Mouse (Mus musculus) left cerebral cortex, adult 9 months (tissue): ENCODE measurements around the gene Cdkn2aip.
A peak's percentile ranks its signal among the peaks of the same experiment; 100 is the strongest.

Experiments used
- DNase-seq, 2 experiments: peaks; one replicate each; pipeline ENCODE4 v3.0.0; 2022; ENCODE audit warnings: low spot score in 2 of 2

Gene Cdkn2aip

DNA sequence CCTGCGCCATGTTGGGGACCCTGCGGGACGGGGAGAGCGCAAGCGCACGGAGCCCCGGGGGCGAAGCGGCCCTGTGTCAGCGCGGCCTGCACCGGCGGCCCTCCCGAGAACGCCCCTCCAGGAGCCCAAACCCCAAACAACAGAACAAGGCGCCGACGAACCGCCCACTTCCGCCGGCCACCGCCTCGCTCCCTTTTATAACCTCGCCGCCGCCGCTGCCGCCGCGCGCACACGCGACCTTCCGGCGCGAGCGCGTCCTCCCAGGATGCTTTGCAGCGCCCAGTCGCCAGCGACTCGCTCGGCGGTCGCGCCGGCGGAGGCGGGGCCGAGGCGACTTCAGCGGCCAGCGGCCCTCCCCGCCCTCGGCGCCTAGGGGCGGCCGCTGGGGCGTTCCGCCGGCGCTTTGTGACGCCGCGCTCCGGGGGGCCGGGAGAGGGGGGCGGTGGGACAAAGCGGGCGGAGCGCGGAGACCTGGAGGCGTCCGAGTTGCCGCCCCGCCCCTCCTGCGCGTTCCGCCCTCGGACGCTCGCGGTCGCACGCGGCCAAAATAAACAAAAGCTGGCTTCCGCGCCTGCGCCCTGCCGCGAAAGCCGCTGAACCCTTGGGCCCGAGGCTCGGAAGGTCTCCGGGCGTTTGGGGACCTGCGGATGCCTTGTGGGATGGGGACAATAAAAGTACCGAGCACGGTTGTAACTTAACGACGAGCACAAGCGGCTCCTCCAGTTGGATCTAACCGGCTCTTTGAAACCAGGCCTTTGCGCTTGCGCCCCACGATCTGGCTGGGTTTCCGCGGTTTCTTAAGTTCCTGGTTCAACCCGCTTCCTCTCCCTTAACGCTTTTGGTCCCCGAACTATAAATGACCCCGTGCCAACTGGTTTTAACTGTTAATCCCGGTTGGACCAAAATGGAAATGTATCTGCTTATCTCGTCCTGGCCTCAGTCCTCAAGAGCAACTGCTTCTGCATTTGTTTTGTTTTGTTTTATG lies at the start of gene Cdkn2aip:
TSS of gene Cdkn2aip (minus strand) at position 172 of the 985 bp plus-strand sequence.
- DNase-seq: peak; percentile 74 to 92

DNA sequence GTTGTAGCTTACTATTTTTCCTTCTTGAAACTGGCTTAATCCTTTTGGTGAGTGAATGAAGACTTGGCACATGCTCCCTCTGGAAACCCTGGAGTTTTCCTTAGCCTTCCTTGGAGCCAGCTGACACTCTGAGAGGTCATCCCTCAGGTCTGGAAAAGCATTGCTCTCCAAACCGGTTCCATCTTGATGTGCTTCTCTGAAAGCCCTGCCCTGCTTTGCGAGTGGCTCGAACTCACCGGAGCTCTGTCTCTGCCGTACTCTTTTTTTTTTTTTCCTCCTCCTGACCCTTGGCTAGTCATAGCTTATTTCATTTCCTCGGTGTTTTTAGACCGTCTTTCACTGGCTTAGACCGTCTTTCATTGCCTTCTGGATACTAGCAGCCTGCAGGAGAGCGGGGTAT lies 49.5 kb upstream of the Cdkn2aip start:
- DNase-seq: no peak

GRCm38 (mm10) chr8:47760685-47761084 lies 47.0 kb upstream of the Cdkn2aip start:
- DNase-seq: no peak

DNA sequence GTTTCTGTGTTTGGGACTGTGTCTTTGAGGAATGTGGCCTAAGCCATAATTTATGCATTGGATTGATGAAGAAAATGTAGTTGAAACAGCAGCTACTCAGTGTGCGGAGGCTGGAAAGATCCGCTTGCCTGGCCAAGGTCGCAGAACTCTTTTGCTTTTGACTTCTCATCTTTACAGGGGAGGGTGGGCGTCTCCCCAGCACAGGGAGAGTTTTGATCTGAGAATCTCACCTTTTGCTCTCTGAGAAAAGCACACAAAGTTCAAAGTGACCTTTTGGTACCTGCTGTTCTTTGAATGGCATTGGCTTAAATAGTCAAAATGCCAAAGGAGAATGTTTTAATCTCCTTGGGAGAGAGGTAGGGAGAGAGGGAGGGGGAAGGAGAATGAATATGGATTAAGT lies 46.5 kb upstream of the Cdkn2aip start:
- no peak for DNase-seq

DNA sequence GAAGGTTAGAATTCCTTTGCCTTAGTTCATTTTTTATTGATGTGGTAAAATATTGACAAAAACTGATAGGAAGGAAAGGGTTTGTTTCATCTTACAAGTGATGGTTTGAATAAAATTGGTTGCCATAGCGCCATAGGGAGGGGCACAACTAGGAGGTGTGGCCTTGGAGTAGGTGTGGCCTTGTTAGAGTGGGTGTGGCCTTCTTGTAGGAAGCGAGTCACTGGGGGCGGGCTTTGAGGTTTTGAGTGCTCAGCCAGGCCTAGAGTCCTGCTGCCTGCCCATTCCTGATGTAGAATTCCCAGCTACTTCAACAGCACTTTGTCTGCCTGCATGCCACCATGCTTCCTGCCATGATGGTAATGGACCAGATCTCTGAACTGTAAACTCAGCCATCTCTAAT lies 39.4 kb upstream of the Cdkn2aip start:
- DNase-seq: no peak

DNA sequence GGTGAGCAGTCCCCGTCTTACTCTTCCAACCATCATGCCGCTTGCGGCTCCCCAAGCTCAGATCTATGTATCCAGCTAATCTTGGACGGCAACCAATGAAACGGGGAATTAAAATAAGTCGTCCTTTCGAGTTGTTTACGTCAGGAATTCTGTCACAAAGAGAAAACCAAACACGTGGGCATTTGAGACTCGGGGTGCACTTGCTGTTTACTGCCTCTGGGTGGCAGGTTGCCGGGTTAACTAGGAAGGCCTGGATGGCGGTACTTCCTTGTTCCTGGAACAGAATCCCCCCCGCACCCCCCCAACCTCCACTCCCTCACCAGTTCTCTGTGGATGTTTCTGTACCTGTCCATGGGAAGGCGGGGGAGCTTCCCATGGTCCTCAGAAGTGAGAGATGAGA lies 36.4 kb upstream of the Cdkn2aip start:
- no peak for DNase-seq

- no peak for DNase-seq
Observed at GRCm38 (mm10) chr8:47749491-47749890, 35.8 kb upstream of the Cdkn2aip start.

DNA sequence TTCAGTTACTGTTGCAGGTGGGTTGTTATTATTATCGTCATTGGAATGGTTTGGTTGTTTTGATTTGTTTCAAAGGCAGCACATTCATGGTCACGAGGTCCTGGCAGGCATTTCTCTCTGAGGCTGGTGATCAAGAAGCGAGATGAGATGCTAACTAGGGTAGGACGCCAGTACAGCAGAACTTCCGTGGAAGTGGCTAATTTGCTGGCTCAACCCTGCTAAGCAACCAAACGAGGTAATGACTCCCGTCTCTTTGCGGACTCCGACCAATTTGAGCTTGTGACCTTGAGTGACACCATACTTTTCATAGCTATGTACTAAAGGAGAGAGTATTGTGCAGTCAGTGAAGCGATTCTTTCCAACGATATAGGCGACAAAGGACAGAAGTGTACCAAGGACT lies 32.6 kb upstream of the Cdkn2aip start:
- DNase-seq: no peak

DNA sequence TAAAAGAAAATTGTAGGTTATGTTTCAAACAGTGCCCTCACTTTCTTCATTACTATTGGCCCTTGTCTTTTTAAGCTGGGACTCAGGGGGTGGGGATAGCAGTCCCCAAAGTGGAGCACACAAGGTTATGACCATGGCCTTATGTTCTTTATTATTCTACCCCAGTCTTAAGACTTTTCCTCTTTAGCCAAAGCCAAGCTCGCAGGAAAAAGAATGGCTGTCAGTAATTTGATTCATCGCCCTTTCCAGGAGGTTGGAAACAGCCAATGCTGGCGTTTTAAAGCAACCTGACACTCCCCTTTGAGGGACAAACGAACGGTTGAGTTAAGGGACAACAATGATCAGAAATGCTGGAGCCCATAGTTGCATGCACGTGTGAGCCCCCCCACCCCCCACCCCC lies 32.1 kb upstream of the Cdkn2aip start:
- no peak for DNase-seq

- DNase-seq: no peak
Observed at GRCm38 (mm10) chr8:47744803-47745202, 31.1 kb upstream of the Cdkn2aip start.

- DNase-seq: peak; percentile 68 to 94
Observed at GRCm38 (mm10) chr8:47743419-47743818, 29.7 kb upstream of the Cdkn2aip start.

DNA sequence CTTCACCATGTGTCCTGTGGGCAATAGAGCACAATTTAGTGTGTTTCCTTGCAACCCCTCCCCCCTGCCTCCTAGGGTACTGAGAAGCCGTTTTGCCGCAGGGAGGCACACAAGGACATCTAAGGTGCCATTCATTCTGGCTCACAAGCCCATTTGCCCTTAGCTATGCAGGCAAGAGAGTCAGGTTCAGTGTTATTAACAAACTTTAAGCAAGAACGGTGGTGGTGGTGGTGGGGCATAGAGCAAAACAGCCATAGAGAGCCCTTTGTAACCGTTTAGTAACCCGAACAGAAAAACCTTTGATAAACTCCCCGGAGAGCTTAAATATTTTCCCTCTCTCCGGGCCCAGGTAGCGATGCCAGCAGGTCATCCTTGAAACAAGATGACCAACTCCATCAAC lies 29.3 kb upstream of the Cdkn2aip start:
- no peak for DNase-seq

DNA sequence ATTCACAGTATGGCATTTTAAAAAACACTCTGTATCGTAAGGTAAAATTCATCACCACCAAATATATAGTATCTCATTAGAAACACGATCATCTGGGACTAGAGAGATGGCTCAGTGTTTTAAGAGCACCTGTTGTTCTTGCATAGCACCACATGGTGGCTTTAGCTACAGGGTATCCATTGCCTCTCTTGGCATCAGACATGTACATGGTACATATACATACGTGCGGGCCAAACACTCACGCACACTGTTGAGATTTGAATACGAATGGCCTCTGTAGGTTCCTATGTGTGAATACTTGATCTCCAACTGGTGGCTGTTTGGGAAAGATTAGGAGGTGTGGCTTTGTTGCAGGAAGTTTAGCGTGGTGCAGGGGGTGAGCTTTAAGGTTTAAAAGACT lies 28.6 kb upstream of the Cdkn2aip start:
- DNase-seq: no peak

- DNase-seq: no peak
Observed at GRCm38 (mm10) chr8:47737120-47737519, 23.4 kb upstream of the Cdkn2aip start.

GRCm38 (mm10) chr8:47729324-47729723 lies 15.6 kb upstream of the Cdkn2aip start:
- DNase-seq: no peak

DNA sequence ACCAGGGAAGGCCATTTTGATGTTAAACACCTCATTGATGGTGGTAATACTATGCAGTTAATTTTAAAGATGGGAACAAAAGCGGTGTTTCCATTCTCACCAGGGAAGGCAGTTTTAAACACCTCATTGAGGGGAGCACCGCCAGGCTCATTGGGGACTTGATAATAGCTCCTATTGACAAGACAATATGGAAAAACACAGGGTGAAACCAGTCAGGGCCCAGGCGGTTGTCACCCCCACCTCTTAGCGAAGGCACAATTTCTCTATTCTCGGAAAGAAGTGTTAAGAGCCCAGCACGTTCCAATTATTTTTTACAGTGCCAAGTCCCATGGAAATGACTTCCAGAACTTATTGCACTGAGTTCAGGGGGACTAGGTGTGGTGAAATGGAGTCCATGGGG lies 13.2 kb upstream of the Cdkn2aip start:
- DNase-seq: no peak

DNA sequence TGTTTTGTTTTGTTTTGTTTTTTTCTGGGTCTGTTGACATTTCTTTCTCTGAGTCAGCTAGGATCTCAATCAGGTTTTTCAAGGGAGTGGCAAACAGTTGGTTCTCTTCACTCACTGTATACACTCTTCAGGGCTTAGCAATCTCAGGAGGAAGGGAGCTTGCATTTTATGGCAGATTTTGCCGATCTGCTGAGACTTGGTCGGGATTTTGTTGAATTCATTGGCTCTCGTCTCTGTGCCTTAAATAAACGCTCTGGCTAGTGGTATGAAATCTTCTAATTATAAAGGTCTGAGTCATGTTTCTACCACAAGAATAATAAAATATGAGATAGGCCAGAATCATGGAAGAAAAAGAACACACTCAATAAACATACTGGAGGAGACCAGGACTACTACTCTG lies 7.9 kb upstream of the Cdkn2aip start:
- peak in 1 of 2 experiments; percentile 15 for DNase-seq

DNA sequence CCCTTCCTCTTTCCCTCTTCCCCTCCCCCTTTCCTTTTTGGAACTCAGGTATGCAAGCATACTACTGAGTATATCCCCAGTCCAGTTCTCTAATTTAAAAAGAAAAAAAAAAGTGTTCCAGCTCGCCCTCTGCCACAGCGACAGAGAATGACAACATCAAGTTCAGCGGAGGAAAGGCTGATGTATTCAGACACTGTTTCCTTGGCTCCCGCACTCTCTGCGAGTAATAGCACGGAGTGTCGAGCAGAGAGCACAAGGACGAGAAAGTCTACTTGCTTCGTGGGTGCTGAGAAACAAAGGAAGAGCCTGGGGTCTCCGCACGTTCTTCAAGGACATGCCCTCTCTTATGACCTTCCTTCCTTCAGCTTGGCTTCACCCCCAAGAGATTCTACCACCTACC lies 4.9 kb upstream of the Cdkn2aip start:
- no peak for DNase-seq

GRCm38 (mm10) chr8:47713171-47713663 lies 515 bp downstream of the Cdkn2aip start:
- no peak for DNase-seq

- DNase-seq: no peak
Observed at GRCm38 (mm10) chr8:47708106-47708505, 5.6 kb downstream of the Cdkn2aip start.

GRCm38 (mm10) chr8:47706746-47707145 lies 7.0 kb downstream of the Cdkn2aip start:
- no peak for DNase-seq

- no peak for DNase-seq
Observed at GRCm38 (mm10) chr8:47702333-47702732, 11.4 kb downstream of the Cdkn2aip start.

GRCm38 (mm10) chr8:47697696-47698095 lies 16.0 kb downstream of the Cdkn2aip start:
- DNase-seq: no peak
